Mouse (Mus musculus) lung, embryonic 14.5 days (tissue): ENCODE measurements around the gene Pdk2. TPM values are rescaled to one million over a fixed set of nuclear protein-coding genes. Genes with fewer than 3 reads are reported as not detected.
A peak's percentile ranks its signal among the peaks of the same experiment; 100 is the strongest.

Source experiments
- ATAC-seq: fragments of 200-750 bp; cut with Nextera tagmentation; 2 replicates; pipeline ENCODE4 v1.8.0; 2017; ENCODE audit warnings: mild to moderate bottlenecking, moderate TSS enrichment, moderate library complexity; ENCODE audit not compliant: insufficient read depth
- DNase-seq: peaks from one replicate; pipeline ENCODE4 v3.0.0-alpha.2; 2015
- H3K27ac ChIP-seq: fragments of 300-500 bp; sonication (generic); 2 replicates; pipeline ENCODE4 v1.5.1; 2014; ENCODE audit warnings: low read depth, mild to moderate bottlenecking, moderate library complexity
- H3K27me3 ChIP-seq: fragments of 300-500 bp; sonication (generic); 2 replicates; pipeline ENCODE4 v1.6.1; 2014; ENCODE audit warnings: low read length, control low read depth; ENCODE audit not compliant: insufficient read depth
- H3K36me3 ChIP-seq: fragments of 300-500 bp; sonication (generic); 2 replicates; pipeline ENCODE4 v1.6.1; 2014; ENCODE audit warnings: control low read depth; ENCODE audit not compliant: insufficient read depth
- H3K4me1 ChIP-seq: fragments of 300-500 bp; sonication (generic); 2 replicates; pipeline ENCODE4 v1.6.1; 2014; ENCODE audit warnings: antibody characterized with exemption, control low read depth; ENCODE audit not compliant: insufficient read depth
- H3K4me2 ChIP-seq: fragments of 300-500 bp; sonication (generic); 2 replicates; pipeline ENCODE4 v1.6.1; 2014; ENCODE audit warnings: mild to moderate bottlenecking
- H3K4me3 ChIP-seq: fragments of 300-500 bp; sonication (generic); 2 replicates; pipeline ENCODE4 v1.5.1; 2014; ENCODE audit warnings: low read depth, low read length
- H3K9ac ChIP-seq: fragments of 300-500 bp; sonication (generic); 2 replicates; pipeline ENCODE4 v1.6.1; 2014
- H3K9me3 ChIP-seq: fragments of 300-500 bp; sonication (generic); 2 replicates; pipeline ENCODE4 v1.6.1; 2016; ENCODE audit warnings: low read depth, low read length, control low read depth
- CTCF ChIP-seq: IDR thresholded peaks from 2 replicates; pipeline ENCODE4 v1.5.1; 2016; ENCODE audit warnings: antibody characterized with exemption, low read depth
- WGBS: fragments of 180-500 bp; shearing (Covaris S2); extraction: QIAGEN DNeasy Blood & Tissue Kit; methylation state at CpG from one replicate; pipeline ENCODE4 v1.1.7; 2014; 5-methylcytosine and 5-hydroxymethylcytosine counted together
- polyA plus RNA-seq: library from polyadenylated mRNA; unstranded; fragments of >200 nt; fragmentation: Nextera tagmentation; extraction: Ambion mirVana; gene quantifications from 2 replicates; pipeline ENCODE4 v1.2.1, GENCODE M21; 2014

Gene Pdk2
- polyA plus RNA-seq, 1 experiment from 2014 or later: 24.5 TPM

GRCm38 (mm10) chr11:95038156-95038817 lies 2.9 kb downstream of the Pdk2 start:
- Histone ChIP-seq H3K36me3 (0 out of 2 replicates have a peak, but pooled peaks cover 2% of the 10 kb centered on the region), H3K4me2 (no peak overlapping the region), H3K27ac (no peak overlapping the region), H3K9me3 (no peaks in the 10 kb centered on the region), H3K9ac (no peak overlapping the region), H3K4me3 (no peak overlapping the region), H3K4me1 (peaks cover 7% of the 10 kb centered on the region; the same call in 1 of the 2 replicates), H3K27me3 (no peaks in the 10 kb centered on the region)
- WGBS: 64% methylated on average over 14 of the region's 14 CpGs
- DNase-seq: peak; percentile 20
- ATAC-seq: no peak
- TF ChIP-seq CTCF: no peak

GRCm38 (mm10) chr11:95037306-95037705 lies 3.8 kb downstream of the Pdk2 start:
- no peak overlapping the region for H3K9ac ChIP-seq
- DNase-seq (no peak), ATAC-seq (no peak)
- WGBS: 45% methylated on average over 6 of the region's 6 CpGs
- H3K4me1 ChIP-seq: peaks cover 7% of the 10 kb centered on the region; the same call in 1 of the 2 replicates
- H3K36me3 ChIP-seq: 0 out of 2 replicates have a peak, but pooled peaks cover 2% of the 10 kb centered on the region
- H3K27ac ChIP-seq: no peak overlapping the region
- H3K9me3 ChIP-seq: no peaks in the 10 kb centered on the region
- no peak overlapping the region for H3K4me3 ChIP-seq
- no peak for TF ChIP-seq CTCF
- no peak overlapping the region for H3K4me2 ChIP-seq
- H3K27me3 ChIP-seq: no peaks in the 10 kb centered on the region

- 0 out of 2 replicates have a peak, but pooled peaks cover 2% of the 10 kb centered on the region for H3K36me3 ChIP-seq
- no peaks in the 10 kb centered on the region for H3K9me3 ChIP-seq
- no peak for TF ChIP-seq CTCF
- no peak overlapping the region for H3K4me3 ChIP-seq
- peaks cover under 1% of the 10 kb centered on the region; the same call in 1 of the 2 replicates for H3K4me1 ChIP-seq
- no peak overlapping the region for H3K27ac ChIP-seq
- 96% methylated on average over 5 of the region's 5 CpGs for WGBS
- H3K9ac ChIP-seq: no peak overlapping the region
- H3K27me3 ChIP-seq: no peaks in the 10 kb centered on the region
- no peak overlapping the region for H3K4me2 ChIP-seq
- DNase-seq: no peak
- ATAC-seq: no peak
These were observed 4.6 kb downstream of the Pdk2 start for GRCm38 (mm10) chr11:95036521-95036920.

GRCm38 (mm10) chr11:95034902-95035301 lies 6.3 kb downstream of the Pdk2 start:
- Histone ChIP-seq H3K27ac (no peak overlapping the region), H3K4me2 (no peak overlapping the region), H3K27me3 (no peaks in the 10 kb centered on the region), H3K36me3 (0 out of 2 replicates have a peak, but pooled peaks cover 2% of the 10 kb centered on the region), H3K9ac (no peak overlapping the region), H3K9me3 (no peaks in the 10 kb centered on the region), H3K4me3 (no peak overlapping the region), H3K4me1 (no peaks in the 10 kb centered on the region)
- no peak for DNase-seq
- WGBS: 67% methylated on average over 10 of the region's 10 CpGs
- no peak for ATAC-seq
- no peak for TF ChIP-seq CTCF

- Histone ChIP-seq H3K9me3 (no peaks in the 10 kb centered on the region), H3K9ac (no peak overlapping the region), H3K4me2 (no peak overlapping the region), H3K4me3 (no peak overlapping the region), H3K27me3 (no peaks in the 10 kb centered on the region), H3K27ac (no peak overlapping the region), H3K36me3 (no peaks in the 10 kb centered on the region), H3K4me1 (no peaks in the 10 kb centered on the region)
- ATAC-seq: 0 out of 2 replicates have a peak, but pooled peaks have one; percentile 28
- no peak for TF ChIP-seq CTCF
- DNase-seq: no peak
- WGBS: 35% methylated on average over 14 of the region's 14 CpGs
These were observed 7.5 kb downstream of the Pdk2 start for GRCm38 (mm10) chr11:95033617-95034016.

GRCm38 (mm10) chr11:95032945-95033344 lies 8.2 kb downstream of the Pdk2 start:
- 33% methylated on average over 6 of the region's 6 CpGs for WGBS
- no peaks in the 10 kb centered on the region for H3K4me1 ChIP-seq
- H3K27ac ChIP-seq: no peak overlapping the region
- H3K9ac ChIP-seq: no peak overlapping the region
- no peaks in the 10 kb centered on the region for H3K27me3 ChIP-seq
- H3K36me3 ChIP-seq: no peaks in the 10 kb centered on the region
- H3K4me2 ChIP-seq: no peak overlapping the region
- TF ChIP-seq CTCF: no peak
- no peak overlapping the region for H3K4me3 ChIP-seq
- H3K9me3 ChIP-seq: no peaks in the 10 kb centered on the region
- no peak for DNase-seq
- no peak for ATAC-seq

GRCm38 (mm10) chr11:95027850-95028470 lies 13.2 kb downstream of the Pdk2 start:
- Histone ChIP-seq H3K4me2 (no peak overlapping the region), H3K9ac (no peak overlapping the region; the same call in 1 of the 2 replicates), H3K36me3 (peaks cover 33% of the 10 kb centered on the region), H3K27me3 (no peaks in the 10 kb centered on the region), H3K9me3 (no peaks in the 10 kb centered on the region), H3K27ac (no peak overlapping the region), H3K4me1 (no peaks in the 10 kb centered on the region), H3K4me3 (no peak overlapping the region)
- no peak for ATAC-seq
- WGBS: 39% methylated on average over 13 of the region's 13 CpGs
- no peak for DNase-seq
- no peak for TF ChIP-seq CTCF
